Mouse (Mus musculus) bone marrow macrophage, adult 2 months (primary cell): ENCODE data around the gene Bzw2. TPM values are rescaled to one million over a fixed set of nuclear protein-coding genes. Genes with fewer than 3 reads are reported as not detected.

ENCODE experiments used
- H3K27ac ChIP-seq: 2 replicates; pipeline ENCODE4 v1.5.1; 2012; ENCODE audit warnings: low read depth, low read length; ENCODE audit not compliant: insufficient read depth
- H3K4me1 ChIP-seq: 2 replicates; pipeline ENCODE4 v1.6.1; 2012; ENCODE audit warnings: low read length; ENCODE audit not compliant: control insufficient read depth, insufficient read depth
- H3K4me3 ChIP-seq: 2 replicates; pipeline ENCODE4 v1.5.1; 2012; ENCODE audit warnings: mild to moderate bottlenecking, low read length, moderate library complexity; ENCODE audit not compliant: insufficient read depth
- CTCF ChIP-seq: IDR thresholded peaks from 2 replicates; pipeline ENCODE4 v1.5.1; 2012; ENCODE audit warnings: low read depth, mild to moderate bottlenecking, low read length, moderate library complexity
- POLR2A ChIP-seq: IDR thresholded peaks from 2 replicates; pipeline ENCODE4 v1.6.1; 2012; ENCODE audit warnings: mild to moderate bottlenecking, low read depth, low read length, borderline replicate concordance
- polyA plus RNA-seq: library from polyadenylated mRNA; stranded (reverse); fragments of >200 nt; gene quantifications from 2 replicates; pipeline ENCODE4 v1.2.4, GENCODE M21; 2012; ENCODE audit not compliant: missing spikeins, insufficient read depth, insufficient read length

Gene Bzw2
- polyA plus RNA-seq, 1 experiment = 6.3 TPM

DNA sequence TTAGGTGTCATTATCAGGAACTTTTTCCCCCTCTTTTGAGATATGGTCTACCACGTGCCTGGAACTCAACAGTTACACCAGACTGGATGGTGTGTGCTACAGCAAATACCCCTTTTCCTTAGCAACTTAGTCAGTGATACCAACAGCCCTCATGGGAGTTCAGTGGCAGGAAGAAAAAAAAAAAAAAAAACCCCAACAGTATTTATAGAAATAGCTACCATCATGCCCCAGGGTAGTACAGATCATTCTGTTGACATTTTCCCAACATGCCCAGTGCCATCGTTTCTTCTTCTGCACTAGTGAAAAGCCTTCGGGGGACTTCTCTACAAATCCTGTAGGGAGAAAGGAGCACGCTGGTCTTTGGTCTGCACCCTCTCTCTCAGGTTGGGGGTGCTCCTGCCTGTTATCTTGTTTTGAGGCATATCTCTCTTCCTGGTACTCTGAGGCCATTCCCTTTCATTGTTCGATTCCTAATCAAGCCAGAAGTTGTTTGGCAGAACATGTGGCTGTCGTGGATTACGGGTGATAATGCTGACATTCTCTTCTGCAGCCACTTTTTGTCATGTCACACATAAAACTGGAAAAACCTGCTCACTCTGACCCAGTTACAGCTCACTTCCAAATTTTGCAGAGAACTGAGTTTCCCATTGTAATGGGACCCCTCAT lies 6.4 kb upstream of the Bzw2 start:
- no peak overlapping the region for H3K4me3 ChIP-seq
- no peak overlapping the region for H3K27ac ChIP-seq
- TF ChIP-seq CTCF = no peak
- TF ChIP-seq POLR2A = no peak
- H3K4me1 ChIP-seq = no peaks in the 10 kb centered on the region

DNA sequence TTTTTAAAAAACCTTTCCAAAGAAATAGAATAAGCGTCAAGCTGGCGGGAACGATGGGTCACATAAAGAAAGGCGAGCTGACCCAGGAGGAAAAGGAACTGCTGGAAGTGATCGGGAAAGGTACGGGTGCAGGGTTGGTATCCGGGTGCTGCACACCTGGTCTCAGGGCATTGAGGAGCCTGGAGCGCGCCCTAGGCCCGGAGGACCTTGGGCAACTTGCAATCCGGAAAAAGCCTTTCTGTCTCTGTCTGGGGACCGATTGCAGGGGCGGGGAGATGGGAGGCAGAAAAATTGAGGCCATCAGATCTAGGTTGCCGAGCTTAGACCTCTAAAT lies 609 bp downstream of the Bzw2 start:
- TF ChIP-seq CTCF (no peak), POLR2A (no peak)
- H3K4me1 ChIP-seq = peaks cover 22% of the 10 kb centered on the region

DNA sequence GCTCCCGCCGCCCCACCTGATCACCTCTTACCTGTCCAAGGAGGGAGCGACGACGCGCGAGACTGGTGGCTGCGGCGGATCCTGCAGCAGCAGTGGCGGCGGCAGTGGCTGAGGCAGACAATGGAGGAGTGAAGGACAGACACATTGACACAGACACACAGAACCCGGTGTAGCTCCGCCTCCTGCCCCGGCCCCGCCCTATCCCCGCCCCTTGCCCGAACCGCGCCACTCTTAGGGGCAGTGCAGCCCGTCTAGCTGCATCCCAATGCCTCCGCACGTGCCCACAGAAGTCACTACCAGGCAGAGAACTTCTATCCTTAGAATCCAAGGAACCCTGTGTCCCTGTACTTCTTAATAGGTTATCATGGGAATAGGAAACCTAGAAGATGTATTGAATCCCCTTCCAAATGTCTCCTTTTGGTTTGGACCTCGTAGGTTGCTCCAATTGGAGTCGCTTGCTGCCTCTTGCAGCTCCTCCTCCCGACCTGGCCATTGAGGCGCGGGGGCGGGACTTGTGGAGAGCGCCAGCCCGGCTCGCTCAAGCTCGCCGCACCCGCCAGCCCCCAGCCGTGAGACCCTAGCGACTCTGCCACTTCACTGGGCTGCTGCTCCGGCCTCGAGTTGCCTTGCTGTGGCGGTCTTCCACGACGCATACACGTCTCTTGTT lies 1.1 kb downstream of the Bzw2 start, which contains the start of gene Ankmy2:
Gene Ankmy2, plus strand, starts transcription at position 478 of the 667 bp plus-strand sequence.
- Histone ChIP-seq H3K4me1 (peaks cover 22% of the 10 kb centered on the region), H3K4me3 (peak within 1 kb of the TSS; percentile 81), H3K27ac (peak within 1 kb of the TSS; percentile 82)
- TF ChIP-seq POLR2A (0 out of 2 replicates have a peak, but pooled peaks have one; percentile 53), CTCF (no peak)

More for the DNA sequence above, 609 bp downstream of the Bzw2 start:
- Histone ChIP-seq H3K27ac (peak overlapping the region; percentile 82), H3K4me3 (peak overlapping the region; percentile 81)

DNA sequence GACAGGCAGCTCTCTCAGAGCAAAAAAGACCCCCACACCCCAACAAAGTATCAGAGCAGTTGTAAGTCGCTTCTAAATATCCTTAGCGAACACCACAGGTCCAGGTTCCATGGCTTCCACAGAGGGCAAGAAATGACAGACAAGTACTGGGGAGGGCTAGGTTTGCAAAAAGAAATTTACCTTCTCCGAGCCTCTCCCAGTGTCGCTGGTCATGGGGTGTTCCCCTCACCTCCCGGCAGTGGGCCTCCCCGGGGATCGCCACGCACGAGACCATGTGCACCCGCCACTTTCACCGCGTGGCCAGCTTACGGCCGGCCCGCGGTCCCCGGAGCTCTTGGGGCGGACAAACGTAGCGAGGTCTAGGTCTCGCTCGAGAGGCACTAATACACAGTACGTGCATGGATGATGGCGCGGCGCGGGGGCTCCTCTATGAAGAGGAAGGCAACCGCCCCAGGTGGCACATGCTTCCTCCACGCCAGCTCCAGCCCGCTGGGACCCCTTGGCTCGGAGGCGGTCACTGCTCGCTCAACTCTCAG lies 1.7 kb downstream of the Bzw2 start:
- peak overlapping the region; percentile 81 for H3K4me3 ChIP-seq
- TF ChIP-seq POLR2A (no peak), CTCF (no peak)
- H3K27ac ChIP-seq = no peak overlapping the region
- H3K4me1 ChIP-seq = peaks cover 22% of the 10 kb centered on the region

DNA sequence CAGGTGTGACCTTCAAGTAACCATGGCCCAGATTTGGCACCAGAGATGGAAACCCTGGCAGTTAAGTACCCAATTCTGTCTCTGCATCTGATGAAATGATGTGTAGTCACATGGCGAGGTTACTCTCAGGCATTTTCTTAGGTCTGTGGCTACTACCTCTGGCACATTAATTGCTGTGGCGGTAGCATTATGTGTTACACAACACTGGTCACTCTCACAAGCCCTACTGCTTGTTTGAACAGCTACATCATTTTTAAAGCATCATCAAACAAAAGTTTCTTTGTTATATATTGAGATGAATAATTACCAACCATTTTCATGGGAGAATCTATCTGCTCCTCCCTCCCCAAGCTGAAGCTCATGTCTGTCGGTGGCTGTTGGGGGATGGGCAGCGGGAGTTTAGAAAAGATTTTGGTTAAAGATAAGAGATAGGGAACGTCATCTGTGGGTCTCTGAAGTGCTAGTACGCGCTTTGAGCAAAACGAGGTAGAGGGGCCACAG lies 2.7 kb downstream of the Bzw2 start:
- H3K4me3 ChIP-seq = peak overlapping the region; percentile 81
- no peak overlapping the region for H3K27ac ChIP-seq
- peaks cover 26% of the 10 kb centered on the region for H3K4me1 ChIP-seq
- no peak for TF ChIP-seq POLR2A
- TF ChIP-seq CTCF = no peak

DNA sequence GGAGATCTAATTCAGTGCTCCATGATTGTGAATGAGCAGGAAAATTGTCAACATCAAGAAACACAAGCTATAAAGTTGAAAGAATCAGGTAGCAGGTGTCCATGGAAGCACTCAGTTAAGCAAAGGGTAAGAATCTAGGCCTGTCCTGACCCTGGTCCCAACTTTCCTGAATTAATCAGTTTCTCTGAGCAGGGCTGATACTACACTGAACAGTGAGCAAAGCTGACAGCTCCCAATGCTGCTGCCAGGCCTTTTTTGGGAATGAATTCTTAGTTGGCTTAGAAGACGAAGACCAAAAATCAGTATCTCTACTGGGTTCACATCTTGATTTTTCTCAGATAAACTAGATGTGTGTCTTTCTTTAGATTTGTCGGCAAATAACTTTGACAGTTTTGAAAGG lies 7.1 kb downstream of the Bzw2 start:
- no peak overlapping the region for H3K4me3 ChIP-seq
- H3K4me1 ChIP-seq = peaks cover 34% of the 10 kb centered on the region
- no peak overlapping the region for H3K27ac ChIP-seq
- TF ChIP-seq POLR2A (no peak), CTCF (no peak)

DNA sequence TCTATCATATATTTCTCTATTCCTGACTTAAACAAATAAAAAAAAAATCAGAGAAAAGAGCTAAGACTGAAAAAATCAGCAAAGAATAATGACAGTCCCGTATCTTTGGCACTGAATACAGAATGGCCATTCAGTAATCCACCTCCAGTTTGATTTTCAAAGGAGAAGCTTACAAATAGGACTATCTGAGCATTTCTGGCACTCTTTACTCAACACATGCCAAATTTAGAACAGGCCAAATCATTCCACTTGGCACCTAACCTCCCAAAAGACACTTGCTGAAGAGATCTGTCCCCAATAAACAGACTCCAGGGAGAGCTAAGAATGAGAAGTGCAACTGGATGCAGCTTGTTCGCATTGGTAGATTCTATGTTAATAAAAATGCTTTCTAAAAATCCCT lies 7.6 kb downstream of the Bzw2 start:
- Histone ChIP-seq H3K4me1 (peaks cover 35% of the 10 kb centered on the region), H3K27ac (no peak overlapping the region), H3K4me3 (no peak overlapping the region)
- no peak for TF ChIP-seq POLR2A
- TF ChIP-seq CTCF = no peak

DNA sequence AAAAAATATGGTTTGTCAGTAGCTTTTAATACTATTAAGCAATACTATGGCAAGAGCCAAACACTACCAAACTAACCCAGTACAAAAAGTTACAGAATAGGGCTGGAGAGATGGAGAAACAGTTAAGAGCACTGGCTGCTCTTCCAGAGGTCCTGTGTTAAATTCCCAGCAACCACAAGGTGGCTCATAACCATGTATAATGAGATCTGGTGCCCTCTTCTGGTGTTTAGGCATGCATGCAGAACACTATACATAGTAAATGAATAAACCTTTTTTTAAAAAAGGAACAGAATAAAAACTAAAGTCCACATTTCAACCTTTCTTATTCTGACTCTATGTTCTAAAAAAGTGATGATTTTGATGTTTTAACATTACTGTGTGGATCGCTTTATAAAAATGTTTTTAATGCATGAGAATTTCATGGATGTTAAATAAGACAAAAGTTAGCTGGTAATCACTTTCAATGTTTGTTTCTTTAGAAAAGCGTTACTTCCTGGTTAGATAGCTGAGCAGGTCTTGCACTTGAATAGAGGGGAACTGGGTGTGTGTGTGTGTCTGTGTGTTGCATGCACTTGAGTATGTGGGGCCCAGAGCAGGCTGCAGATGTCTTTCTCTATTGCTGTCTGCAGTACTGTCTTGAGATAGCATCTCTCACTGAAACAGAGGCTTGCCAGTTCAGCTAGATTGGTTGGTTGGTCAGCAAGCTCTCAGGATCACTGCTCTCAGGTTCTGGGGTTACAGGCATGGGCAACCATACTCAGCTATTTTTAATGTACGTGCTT lies 11.5 kb downstream of the Bzw2 start:
- TF ChIP-seq CTCF = no peak
- TF ChIP-seq POLR2A = no peak
- Histone ChIP-seq H3K4me1 (peaks cover 22% of the 10 kb centered on the region), H3K4me3 (no peak overlapping the region), H3K27ac (no peak overlapping the region)

DNA sequence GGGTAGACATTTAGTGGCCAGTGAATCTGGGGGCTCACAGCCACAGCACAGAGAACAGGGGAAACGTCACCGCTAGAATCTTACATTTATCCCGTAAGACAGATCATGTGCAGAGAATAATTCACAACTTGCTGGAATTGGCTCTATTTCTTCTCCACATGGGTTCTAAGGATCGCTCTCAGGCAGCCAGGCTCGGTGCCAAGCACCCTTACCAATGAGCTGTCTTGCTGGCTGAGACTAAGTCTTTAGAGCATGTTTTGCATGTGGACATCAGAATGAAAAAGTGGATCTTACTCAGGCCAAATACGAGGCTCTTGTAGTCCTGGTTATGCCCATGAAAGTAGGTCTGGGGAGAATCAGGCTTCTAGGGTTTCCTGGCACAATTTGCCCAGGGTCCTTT lies 17.5 kb downstream of the Bzw2 start:
- Histone ChIP-seq H3K27ac (no peak overlapping the region), H3K4me1 (peaks cover 15% of the 10 kb centered on the region), H3K4me3 (no peak overlapping the region)
- no peak for TF ChIP-seq POLR2A
- no peak for TF ChIP-seq CTCF

DNA sequence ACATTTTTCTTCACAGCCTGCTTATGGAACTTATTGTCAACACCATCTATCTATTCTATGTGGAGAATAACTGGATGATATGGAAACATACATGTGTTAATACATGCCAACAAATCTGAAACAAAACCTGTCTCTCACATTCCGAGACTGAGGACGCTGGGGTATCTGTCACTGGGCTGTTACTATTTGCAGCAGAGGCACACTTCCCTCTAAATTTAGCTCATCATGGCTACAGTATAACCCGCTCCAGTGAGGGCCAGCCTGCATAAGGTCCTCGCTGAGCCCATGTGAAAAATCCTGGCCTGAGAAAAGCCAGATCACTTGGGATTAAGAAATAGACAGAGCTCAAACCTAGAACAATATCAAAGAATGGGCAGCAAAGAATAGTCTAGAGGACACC lies 20.7 kb downstream of the Bzw2 start:
- H3K4me1 ChIP-seq = peaks cover 36% of the 10 kb centered on the region
- no peak overlapping the region for H3K4me3 ChIP-seq
- no peak overlapping the region for H3K27ac ChIP-seq
- TF ChIP-seq POLR2A = no peak
- TF ChIP-seq CTCF = no peak
